Mouse (Mus musculus): ENCODE results near the gene Ugt1a2. TPM values are rescaled to one million over a fixed set of nuclear protein-coding genes. Genes with fewer than 3 reads are reported as not detected.

Gene Ugt1a2
- polyA plus RNA-seq, 1 experiment from 2014 or later: 0.22 TPM

DNA sequence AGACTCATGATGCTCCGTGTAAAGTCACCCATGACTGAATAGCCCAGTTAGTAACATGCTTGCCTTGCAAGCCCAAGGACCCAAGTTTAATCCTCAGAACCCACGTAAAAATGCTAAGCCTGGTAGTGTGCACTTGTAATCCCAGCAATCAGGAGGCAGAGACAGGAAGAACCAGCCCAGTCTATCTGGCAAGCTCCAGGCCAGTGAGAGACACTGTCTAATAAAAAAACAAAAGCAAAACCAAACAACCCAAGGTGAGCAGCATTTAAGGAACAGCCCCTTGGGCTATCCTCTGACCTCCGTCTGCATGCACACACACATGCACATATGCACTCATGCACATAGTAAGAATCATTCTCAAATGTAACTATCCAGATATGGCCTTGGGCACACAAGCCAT lies 29.2 kb downstream of the Ugt1a2 start:
- Histone ChIP-seq H3K9me3 (ENCODE audit: control insufficient read depth, low read length) (peaks cover 92% of the 10 kb centered on the region), H3K9ac (ENCODE audit: low read depth, low read length) (no peak overlapping the region), H3K27me3 (replicated peaks; ENCODE audit: control insufficient read depth, insufficient read depth, low read length) (no peaks in the 10 kb centered on the region), H3K36me3 (ENCODE audit: control insufficient read depth, insufficient read depth, low read length) (no peaks in the 10 kb centered on the region), H3K4me3 (ENCODE audit: low read depth, low read length) (no peak overlapping the region), H3K27ac (replicated peaks; ENCODE audit: low read depth, low read length) (no peak overlapping the region), H3K4me1 (ENCODE audit: control insufficient read depth, insufficient read depth, low read length) (no peaks in the 10 kb centered on the region), H3K4me2 (ENCODE audit: low read depth, low read length) (no peak overlapping the region)
- WGBS: 78% methylated on average over 3 of the region's 3 CpGs
- DNase-seq (ENCODE audit: low spot score): no peak
- no peak for ATAC-seq (ENCODE audit: low read depth)

DNA sequence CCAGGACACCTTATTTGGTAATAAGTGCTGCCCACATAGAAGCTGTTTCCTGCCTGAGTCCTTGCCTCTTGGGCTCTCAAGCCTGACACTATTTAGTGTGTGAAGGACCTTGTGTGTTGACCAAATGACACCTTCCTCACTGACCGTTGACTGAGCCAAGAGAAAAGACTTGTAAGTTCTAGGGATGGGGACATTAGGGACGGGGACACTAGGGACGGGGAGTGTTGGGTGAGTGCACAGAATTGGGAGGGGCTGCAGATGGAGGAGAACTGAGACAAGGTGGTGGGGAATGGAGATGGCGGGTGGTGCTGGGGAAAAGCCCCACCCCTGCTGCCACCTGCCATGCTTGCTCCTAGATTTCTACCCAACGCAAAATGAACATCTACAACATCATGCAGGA lies 29.6 kb downstream of the Ugt1a2 start:
- no peak for ATAC-seq (ENCODE audit: low read depth)

DNA sequence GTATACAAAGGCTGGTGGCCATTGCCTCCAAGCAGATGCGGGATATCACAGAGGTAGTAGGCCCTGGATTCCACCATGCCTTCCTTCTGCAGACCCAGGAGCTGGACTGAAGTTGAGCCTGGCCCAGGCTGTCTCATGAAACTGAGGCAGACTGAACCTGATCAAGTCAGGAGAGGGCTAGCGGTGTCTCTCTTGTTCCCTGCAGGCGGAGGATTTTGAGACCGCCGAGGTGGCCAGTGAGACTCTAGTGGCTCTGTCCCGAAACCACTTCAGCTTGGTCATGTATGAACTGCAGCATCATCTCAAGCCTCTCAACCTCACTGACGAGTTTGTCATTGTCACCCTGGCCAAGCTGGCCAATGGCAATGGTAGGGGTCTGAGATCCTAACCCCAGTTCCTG lies 30.0 kb downstream of the Ugt1a2 start:
- DNase-seq (ENCODE audit: low spot score): no peak
- H3K9me3 ChIP-seq (ENCODE audit: control insufficient read depth, low read length): peaks cover 99% of the 10 kb centered on the region
- no peak overlapping the region for H3K4me3 ChIP-seq (ENCODE audit: low read depth, low read length)
- H3K9ac ChIP-seq (ENCODE audit: low read depth, low read length): no peak overlapping the region
- H3K27ac ChIP-seq (replicated peaks; ENCODE audit: low read depth, low read length): no peak overlapping the region
- ATAC-seq (ENCODE audit: low read depth): no peak
- no peak overlapping the region for H3K4me2 ChIP-seq (ENCODE audit: low read depth, low read length)
- H3K36me3 ChIP-seq (ENCODE audit: control insufficient read depth, insufficient read depth, low read length): no peaks in the 10 kb centered on the region
- H3K27me3 ChIP-seq (replicated peaks; ENCODE audit: control insufficient read depth, insufficient read depth, low read length): no peaks in the 10 kb centered on the region
- WGBS: 72% methylated on average over 7 of the region's 7 CpGs
- no peaks in the 10 kb centered on the region for H3K4me1 ChIP-seq (ENCODE audit: control insufficient read depth, insufficient read depth, low read length)

More for the DNA sequence above, 29.6 kb downstream of the Ugt1a2 start:
- Histone ChIP-seq H3K4me1 (ENCODE audit: control insufficient read depth, insufficient read depth, low read length) (no peaks in the 10 kb centered on the region), H3K4me2 (ENCODE audit: low read depth, low read length) (no peak overlapping the region), H3K9ac (ENCODE audit: low read depth, low read length) (no peak overlapping the region), H3K36me3 (ENCODE audit: control insufficient read depth, insufficient read depth, low read length) (no peaks in the 10 kb centered on the region), H3K27ac (replicated peaks; ENCODE audit: low read depth, low read length) (no peak overlapping the region), H3K27me3 (replicated peaks; ENCODE audit: control insufficient read depth, insufficient read depth, low read length) (no peaks in the 10 kb centered on the region), H3K4me3 (ENCODE audit: low read depth, low read length) (no peak overlapping the region), H3K9me3 (ENCODE audit: control insufficient read depth, low read length) (peaks cover 97% of the 10 kb centered on the region)
- DNase-seq (ENCODE audit: low spot score): no peak
- WGBS: 85% methylated on average over 5 of the region's 5 CpGs

DNA sequence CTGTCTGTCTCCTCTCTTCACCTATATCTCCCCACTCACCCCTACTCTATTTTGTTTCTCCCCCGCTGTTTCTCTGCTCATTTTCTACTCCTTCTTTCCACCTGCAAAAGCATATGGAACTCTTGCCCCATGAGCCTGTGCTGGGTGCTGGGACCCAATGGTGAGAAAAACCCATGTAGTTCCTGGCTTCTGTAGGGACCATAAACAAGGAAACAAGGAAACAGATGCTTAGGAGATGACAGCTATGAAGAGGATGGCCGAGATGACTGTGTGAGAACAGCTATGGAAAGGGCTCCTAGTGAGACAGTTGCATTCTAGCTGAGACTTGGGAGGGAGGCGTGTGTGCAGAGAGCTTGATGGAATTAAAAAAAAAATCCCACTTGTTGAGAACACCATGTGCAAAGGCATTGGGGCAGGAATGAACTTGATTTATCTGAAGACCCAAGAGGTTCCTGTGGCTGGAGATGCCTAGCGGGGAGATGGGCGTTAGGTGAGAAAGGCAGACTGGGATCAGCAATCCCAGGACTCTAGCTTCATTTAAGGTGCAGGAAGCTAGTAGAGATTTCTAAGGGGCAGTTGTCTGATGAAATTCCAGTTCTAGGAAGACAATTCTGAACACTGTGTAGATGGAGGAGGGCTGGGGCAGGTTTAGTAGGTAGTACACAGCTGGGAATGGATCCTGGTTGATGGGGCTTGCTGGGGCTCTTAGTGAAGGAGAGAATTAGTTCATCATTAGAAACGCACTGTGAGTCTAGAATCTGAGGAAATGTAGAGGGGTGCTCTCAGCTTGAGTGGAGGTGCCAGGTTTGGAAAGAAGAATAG lies 30.8 kb downstream of the Ugt1a2 start:
- no peak for ATAC-seq (ENCODE audit: low read depth)
- Histone ChIP-seq H3K4me1 (ENCODE audit: control insufficient read depth, insufficient read depth, low read length) (no peaks in the 10 kb centered on the region), H3K36me3 (ENCODE audit: control insufficient read depth, insufficient read depth, low read length) (no peaks in the 10 kb centered on the region), H3K27me3 (replicated peaks; ENCODE audit: control insufficient read depth, insufficient read depth, low read length) (no peaks in the 10 kb centered on the region), H3K27ac (replicated peaks; ENCODE audit: low read depth, low read length) (no peak overlapping the region), H3K4me3 (ENCODE audit: low read depth, low read length) (no peak overlapping the region), H3K4me2 (ENCODE audit: low read depth, low read length) (no peak overlapping the region), H3K9me3 (ENCODE audit: control insufficient read depth, low read length) (peaks cover 99% of the 10 kb centered on the region), H3K9ac (ENCODE audit: low read depth, low read length) (no peak overlapping the region)
- WGBS: 73% methylated on average over 6 of the region's 6 CpGs
- DNase-seq (ENCODE audit: low spot score): no peak

DNA sequence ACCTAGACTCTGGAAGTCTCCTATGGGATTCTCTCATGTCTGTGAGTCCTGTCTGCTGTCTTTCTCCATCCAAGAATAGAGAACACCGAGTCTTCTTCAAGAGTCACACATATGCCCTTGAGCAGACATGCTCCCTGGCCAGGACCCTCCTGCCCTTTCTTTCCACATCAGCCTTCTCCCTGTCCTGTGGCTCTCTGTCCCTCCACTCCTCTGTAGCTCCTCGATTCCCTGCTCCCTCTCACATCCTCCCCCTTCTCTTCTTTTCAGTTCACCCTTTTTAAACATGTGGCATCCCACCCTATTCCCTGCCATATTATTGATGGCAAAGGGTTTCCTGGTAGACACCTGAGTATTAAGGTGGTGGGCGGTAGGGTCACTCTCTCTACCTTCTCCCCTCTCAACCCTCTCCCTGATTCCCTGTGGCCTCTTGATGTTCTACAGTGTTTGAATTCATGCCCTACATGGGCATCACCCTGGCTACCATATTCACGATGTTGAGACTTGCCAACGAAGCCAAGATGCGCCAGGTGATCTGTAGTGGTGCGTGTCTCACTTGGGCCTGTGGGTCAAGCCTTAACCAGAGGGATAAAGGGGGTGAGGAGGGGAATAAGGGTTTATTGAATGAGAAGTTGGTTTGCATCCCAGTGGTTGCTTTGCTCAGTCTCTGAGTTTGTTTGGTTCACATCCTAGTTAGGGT lies 31.6 kb downstream of the Ugt1a2 start:
- no peak for ATAC-seq (ENCODE audit: low read depth)
- no peak overlapping the region for H3K27ac ChIP-seq (replicated peaks; ENCODE audit: low read depth, low read length)
- no peak overlapping the region for H3K4me2 ChIP-seq (ENCODE audit: low read depth, low read length)

DNA sequence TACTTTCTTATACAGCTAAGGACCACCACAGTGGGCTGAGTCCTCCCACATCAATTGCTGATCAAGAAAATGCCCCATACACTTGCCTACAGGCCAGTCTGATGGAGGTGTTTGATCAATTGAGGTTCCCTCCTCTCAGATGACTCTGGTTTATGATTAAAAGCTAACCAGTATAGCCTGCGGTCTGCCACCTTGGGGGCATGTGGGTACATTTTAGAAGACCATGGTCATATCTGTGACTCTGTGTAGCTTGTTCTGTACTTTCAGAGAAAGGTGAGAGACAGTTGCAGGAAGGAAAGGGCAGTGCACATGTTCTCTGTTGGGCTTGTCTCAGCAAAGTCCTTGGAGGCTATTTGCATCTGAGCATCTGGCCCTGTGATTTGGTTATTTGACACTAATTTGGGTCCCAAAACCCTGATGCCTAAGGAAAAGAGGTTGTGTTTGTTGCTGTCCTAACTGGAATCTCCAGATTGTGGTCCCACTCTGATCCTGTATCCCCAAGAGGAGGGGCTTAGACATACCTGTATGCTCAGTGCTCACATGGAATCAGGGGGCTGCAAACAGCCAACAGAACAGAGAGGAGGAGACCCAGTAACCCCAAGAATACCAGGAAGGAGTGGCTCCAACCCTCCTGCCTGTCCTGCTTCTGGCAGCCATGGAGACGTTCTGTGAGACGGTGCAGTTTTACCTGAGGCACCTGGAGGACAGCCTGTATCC lies 32.4 kb downstream of the Ugt1a2 start:
- no peaks in the 10 kb centered on the region for H3K36me3 ChIP-seq (ENCODE audit: control insufficient read depth, insufficient read depth, low read length)
- no peak overlapping the region for H3K4me3 ChIP-seq (ENCODE audit: low read depth, low read length)
- H3K27ac ChIP-seq (replicated peaks; ENCODE audit: low read depth, low read length): no peak overlapping the region
- DNase-seq (ENCODE audit: low spot score) (no peak), ATAC-seq (ENCODE audit: low read depth) (no peak)
- H3K4me1 ChIP-seq (ENCODE audit: control insufficient read depth, insufficient read depth, low read length): no peaks in the 10 kb centered on the region
- no peak overlapping the region for H3K4me2 ChIP-seq (ENCODE audit: low read depth, low read length)
- no peak overlapping the region for H3K9ac ChIP-seq (ENCODE audit: low read depth, low read length)
- peaks cover 95% of the 10 kb centered on the region for H3K9me3 ChIP-seq (ENCODE audit: control insufficient read depth, low read length)
- no peaks in the 10 kb centered on the region for H3K27me3 ChIP-seq (replicated peaks; ENCODE audit: control insufficient read depth, insufficient read depth, low read length)
- WGBS: 53% methylated on average over 3 of the region's 3 CpGs

More for the DNA sequence above, 31.6 kb downstream of the Ugt1a2 start:
- no peak for DNase-seq (ENCODE audit: low spot score)
- WGBS: 68% methylated on average over 7 of the region's 7 CpGs
- no peaks in the 10 kb centered on the region for H3K36me3 ChIP-seq (ENCODE audit: control insufficient read depth, insufficient read depth, low read length)
- no peak overlapping the region for H3K9ac ChIP-seq (ENCODE audit: low read depth, low read length)
- no peak overlapping the region for H3K4me3 ChIP-seq (ENCODE audit: low read depth, low read length)
- no peaks in the 10 kb centered on the region for H3K27me3 ChIP-seq (replicated peaks; ENCODE audit: control insufficient read depth, insufficient read depth, low read length)
- H3K4me1 ChIP-seq (ENCODE audit: control insufficient read depth, insufficient read depth, low read length): no peaks in the 10 kb centered on the region
- H3K9me3 ChIP-seq (ENCODE audit: control insufficient read depth, low read length): peaks cover 95% of the 10 kb centered on the region

DNA sequence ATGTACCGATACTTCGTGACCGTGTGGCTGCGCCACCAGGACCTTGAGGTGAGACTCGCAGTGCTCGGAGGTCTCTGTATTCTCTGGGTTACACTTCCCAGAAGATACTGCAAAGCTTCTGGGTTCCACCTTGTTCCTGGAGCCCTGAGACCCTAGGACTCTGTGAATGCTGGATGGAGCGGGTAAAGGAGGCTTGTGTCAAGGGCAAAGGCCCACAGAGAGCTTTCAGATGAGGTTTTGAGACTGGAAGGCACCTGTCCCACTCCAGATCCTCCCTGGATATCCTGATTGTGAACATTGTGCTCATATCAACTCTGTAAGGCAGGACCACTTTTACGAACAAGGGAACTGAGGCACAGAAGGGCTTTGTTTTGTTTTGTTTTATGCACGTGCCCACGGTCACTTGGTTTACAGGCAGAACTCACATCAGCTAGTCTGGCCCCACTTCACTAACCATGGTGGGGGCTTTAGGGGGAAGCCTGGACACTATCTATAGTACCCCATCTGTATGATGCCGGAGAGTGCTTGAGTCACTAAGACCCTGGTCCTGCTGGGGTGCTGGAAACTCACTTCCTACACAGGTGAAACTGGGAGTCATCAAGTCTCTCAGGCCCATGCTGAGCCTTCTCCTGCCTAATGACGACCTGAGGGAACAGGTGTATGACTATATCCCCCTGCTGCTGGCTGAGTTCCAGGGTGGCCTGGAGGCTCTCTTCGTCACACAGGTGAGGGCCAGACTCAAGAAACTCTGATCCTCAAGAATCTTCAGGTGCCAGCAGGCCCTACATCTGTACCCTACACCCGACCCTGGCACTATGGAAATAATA lies 33.2 kb downstream of the Ugt1a2 start:
- no peak for ATAC-seq (ENCODE audit: low read depth)
- 63% methylated on average over 14 of the region's 14 CpGs for WGBS
- H3K9me3 ChIP-seq (ENCODE audit: control insufficient read depth, low read length): peaks cover 95% of the 10 kb centered on the region
- no peaks in the 10 kb centered on the region for H3K4me1 ChIP-seq (ENCODE audit: control insufficient read depth, insufficient read depth, low read length)
- no peak overlapping the region for H3K9ac ChIP-seq (ENCODE audit: low read depth, low read length)
- no peak for DNase-seq (ENCODE audit: low spot score)
- H3K27ac ChIP-seq (replicated peaks; ENCODE audit: low read depth, low read length): no peak overlapping the region
- no peak overlapping the region for H3K4me2 ChIP-seq (ENCODE audit: low read depth, low read length)
- no peaks in the 10 kb centered on the region for H3K36me3 ChIP-seq (ENCODE audit: control insufficient read depth, insufficient read depth, low read length)
- H3K27me3 ChIP-seq (replicated peaks; ENCODE audit: control insufficient read depth, insufficient read depth, low read length): no peaks in the 10 kb centered on the region
- no peak overlapping the region for H3K4me3 ChIP-seq (ENCODE audit: low read depth, low read length)

DNA sequence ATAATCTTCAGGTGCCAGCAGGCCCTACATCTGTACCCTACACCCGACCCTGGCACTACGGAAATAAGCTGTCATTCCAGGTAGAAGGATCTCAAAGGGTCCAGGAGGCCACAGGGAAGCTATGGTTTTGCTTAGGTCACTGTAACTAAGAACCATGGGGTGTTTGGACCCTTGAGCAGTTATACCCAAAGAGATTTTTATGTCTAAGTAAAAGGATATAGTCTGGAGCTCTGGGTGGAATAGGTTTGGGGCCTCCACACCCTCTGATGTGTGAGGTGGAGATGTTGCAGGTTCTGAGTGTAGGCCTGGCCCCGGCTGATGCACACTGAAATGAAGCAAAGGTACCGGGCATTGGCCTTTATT lies 33.8 kb downstream of the Ugt1a2 start:
- peaks cover 95% of the 10 kb centered on the region for H3K9me3 ChIP-seq (ENCODE audit: control insufficient read depth, low read length)
- H3K27me3 ChIP-seq (replicated peaks; ENCODE audit: control insufficient read depth, insufficient read depth, low read length): no peaks in the 10 kb centered on the region
- ATAC-seq (ENCODE audit: low read depth) (no peak), DNase-seq (ENCODE audit: low spot score) (no peak)
- no peak overlapping the region for H3K4me2 ChIP-seq (ENCODE audit: low read depth, low read length)
- WGBS: 62% methylated on average over 4 of the region's 4 CpGs
- no peaks in the 10 kb centered on the region for H3K36me3 ChIP-seq (ENCODE audit: control insufficient read depth, insufficient read depth, low read length)
- no peak overlapping the region for H3K9ac ChIP-seq (ENCODE audit: low read depth, low read length)
- H3K27ac ChIP-seq (replicated peaks; ENCODE audit: low read depth, low read length): no peak overlapping the region
- H3K4me1 ChIP-seq (ENCODE audit: control insufficient read depth, insufficient read depth, low read length): no peaks in the 10 kb centered on the region
- H3K4me3 ChIP-seq (ENCODE audit: low read depth, low read length): no peak overlapping the region

All from embryonic facial prominence, embryonic 14.5 days (tissue).